Mouse (Mus musculus) heart, embryonic 13.5 days (tissue): ENCODE data around the gene Ing5. TPM values are rescaled to one million over a fixed set of nuclear protein-coding genes. Genes with fewer than 3 reads are reported as not detected.

ENCODE experiments used
- ATAC-seq: fragments of 200-750 bp; cut with Nextera tagmentation; 2 replicates; pipeline ENCODE4 v1.8.0; 2017; ENCODE audit warnings: moderate TSS enrichment; ENCODE audit not compliant: insufficient number of reproducible peaks, low FRiP score, low TSS enrichment; ENCODE audit errors: extremely low read depth
- H3K27ac ChIP-seq: fragments of 300-500 bp; sonication (generic); replicated peaks from 2 replicates; pipeline ENCODE4 v1.5.1; 2015; ENCODE audit warnings: moderate library complexity, mild to moderate bottlenecking, inconsistent platforms
- H3K27me3 ChIP-seq: fragments of 300-500 bp; sonication (generic); replicated peaks from 2 replicates; pipeline ENCODE4 v1.6.1; 2015; ENCODE audit warnings: mild to moderate bottlenecking, inconsistent platforms
- H3K36me3 ChIP-seq: fragments of 300-500 bp; sonication (generic); 2 replicates; pipeline ENCODE4 v1.6.1; 2015; ENCODE audit warnings: mild to moderate bottlenecking, inconsistent platforms
- H3K4me1 ChIP-seq: fragments of 300-500 bp; sonication (generic); 2 replicates; pipeline ENCODE4 v1.6.1; 2015; ENCODE audit warnings: inconsistent platforms
- H3K4me2 ChIP-seq: fragments of 300-500 bp; sonication (generic); 2 replicates; pipeline ENCODE4 v1.6.1; 2015; ENCODE audit warnings: inconsistent platforms, mild to moderate bottlenecking, moderate library complexity
- H3K4me3 ChIP-seq: fragments of 300-500 bp; sonication (generic); 2 replicates; pipeline ENCODE4 v1.5.1; 2015; ENCODE audit warnings: moderate library complexity, mild to moderate bottlenecking, inconsistent platforms
- H3K9ac ChIP-seq: fragments of 300-500 bp; sonication (generic); 2 replicates; pipeline ENCODE4 v1.6.1; 2015; ENCODE audit warnings: inconsistent platforms, mild to moderate bottlenecking, moderate library complexity
- H3K9me3 ChIP-seq: fragments of 300-500 bp; sonication (generic); 2 replicates; pipeline ENCODE4 v1.6.1; 2016; ENCODE audit warnings: inconsistent platforms
- whole genome bisulfite sequencing: fragments of 180-500 bp; shearing (Covaris S2); methylation state at CpG from one replicate; pipeline ENCODE4 v1.1.7; 2015; ENCODE audit warnings: mixed read lengths; 5-methylcytosine and 5-hydroxymethylcytosine counted together
- polyA plus RNA-seq: library from polyadenylated mRNA; unstranded; fragments of >200 nt; fragmentation: Nextera tagmentation; extraction: Ambion mirVana; gene quantifications from 2 replicates; pipeline ENCODE4 v1.2.1, GENCODE M21; 2015

The Ing5 gene
- polyA plus RNA-seq, 1 experiment from 2014 or later = 12.5 TPM

DNA sequence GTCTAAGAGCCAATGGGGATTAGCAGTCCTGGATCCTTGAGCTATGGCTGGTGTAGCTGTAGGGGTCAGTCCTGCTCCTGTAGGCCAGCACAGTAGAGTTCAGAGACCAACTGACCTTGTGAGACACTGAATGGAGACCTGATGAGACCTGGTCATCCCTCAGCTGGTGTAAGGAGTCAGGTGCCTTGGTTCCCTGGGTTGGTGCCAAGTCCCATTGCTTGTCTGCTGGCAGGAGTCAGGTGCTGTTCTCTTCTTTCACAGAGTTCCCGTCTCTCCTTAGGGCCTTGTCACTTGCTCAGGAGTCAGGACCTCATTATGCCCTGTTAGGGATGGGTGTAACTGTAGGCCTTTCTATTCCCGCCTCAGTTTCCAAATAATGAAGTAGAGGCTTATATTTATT lies 16.9 kb upstream of the Ing5 start:
- H3K27ac ChIP-seq = no peak overlapping the region
- H3K9me3 ChIP-seq = no peaks in the 10 kb centered on the region; the same call in 1 of the 2 replicates
- ATAC-seq = no peak
- H3K36me3 ChIP-seq = peaks cover 100% of the 10 kb centered on the region
- 63% methylated on average over 2 of the region's 2 CpGs for WGBS
- H3K9ac ChIP-seq = no peak overlapping the region
- no peak overlapping the region for H3K4me3 ChIP-seq
- H3K4me2 ChIP-seq = no peak overlapping the region
- no peaks in the 10 kb centered on the region for H3K4me1 ChIP-seq
- H3K27me3 ChIP-seq = no peaks in the 10 kb centered on the region

- Histone ChIP-seq H3K4me3 (no peak overlapping the region), H3K4me2 (no peak overlapping the region), H3K9ac (no peak overlapping the region), H3K27ac (no peak overlapping the region), H3K27me3 (no peaks in the 10 kb centered on the region), H3K4me1 (peaks cover 9% of the 10 kb centered on the region), H3K36me3 (peaks cover 98% of the 10 kb centered on the region), H3K9me3 (no peaks in the 10 kb centered on the region; the same call in 1 of the 2 replicates)
- no peak for ATAC-seq
- 92% methylated on average over 8 of the region's 8 CpGs for WGBS
Measured at GRCm38 (mm10) chr1:93794526-93794925, 9.2 kb upstream of the Ing5 start.

DNA sequence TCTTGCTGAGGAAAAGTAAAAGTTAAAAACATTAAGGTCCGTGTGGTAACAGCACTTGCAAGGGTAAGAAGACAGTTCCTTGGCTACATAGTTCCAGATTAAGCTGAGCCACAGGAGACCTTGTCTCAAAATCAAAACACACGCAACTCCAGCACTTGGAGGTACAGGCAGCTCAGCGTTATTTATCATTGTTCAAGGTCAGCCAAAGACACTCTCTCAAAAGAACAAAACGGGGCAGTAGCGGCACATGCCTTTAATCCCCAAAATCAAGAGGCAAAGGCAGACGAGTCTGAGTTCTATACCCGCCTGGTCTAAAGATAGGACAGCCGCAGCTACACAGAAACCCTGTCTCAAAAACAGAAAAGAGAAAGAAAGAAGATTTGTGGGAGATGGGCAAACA lies 7.9 kb upstream of the Ing5 start:
- 56% methylated on average over 8 of the region's 8 CpGs for WGBS
- peak overlapping the region; percentile 22; the same call in 1 of the 2 replicates for H3K4me2 ChIP-seq
- no peaks in the 10 kb centered on the region; the same call in 1 of the 2 replicates for H3K9me3 ChIP-seq
- peak overlapping the region; percentile 17; the same call in 1 of the 2 replicates for H3K9ac ChIP-seq
- H3K27ac ChIP-seq = no peak overlapping the region
- H3K4me3 ChIP-seq = no peak overlapping the region
- no peak for ATAC-seq
- H3K4me1 ChIP-seq = peaks cover 12% of the 10 kb centered on the region
- H3K27me3 ChIP-seq = no peaks in the 10 kb centered on the region
- H3K36me3 ChIP-seq = peaks cover 96% of the 10 kb centered on the region

DNA sequence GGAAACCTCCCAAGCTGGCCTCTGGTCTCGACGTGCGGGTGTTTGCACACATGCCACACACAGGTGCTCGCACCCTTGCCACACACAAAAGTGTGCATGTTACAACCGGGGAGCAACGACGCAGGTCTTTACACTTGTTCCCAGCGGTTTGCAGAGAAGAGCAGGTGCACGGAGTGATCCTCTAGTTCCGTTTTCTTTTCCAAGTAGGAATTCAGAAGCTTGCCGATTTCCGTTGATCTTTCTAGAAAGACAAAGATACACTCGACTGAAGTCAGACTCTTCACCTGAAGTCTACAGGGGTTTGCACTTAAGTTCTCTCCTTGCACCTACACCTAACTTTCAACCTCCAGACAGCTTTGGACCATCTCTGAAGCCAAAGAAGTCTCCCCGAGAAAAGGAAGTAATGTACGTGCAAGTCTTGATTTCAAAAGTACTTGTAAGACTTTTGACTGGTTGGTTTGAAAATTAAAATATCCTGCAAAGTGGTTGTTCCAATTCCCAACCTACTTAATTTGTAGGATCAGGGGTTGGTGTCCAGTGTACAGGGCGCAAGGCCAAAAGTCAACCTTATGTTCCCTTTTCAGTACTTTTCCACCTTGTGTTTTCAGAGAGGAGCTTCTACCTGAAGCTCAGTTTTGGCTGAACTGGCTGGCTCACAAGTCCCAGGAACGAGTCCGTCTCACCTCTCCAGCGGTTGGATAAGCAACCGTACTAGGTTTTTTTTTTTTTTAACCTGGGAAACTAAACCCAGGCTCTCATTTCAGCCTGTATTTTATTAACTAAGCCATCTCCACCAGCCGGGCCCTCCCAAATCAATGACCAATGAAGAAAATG lies 2.9 kb upstream of the Ing5 start:
- peak overlapping the region; percentile 73 for H3K4me3 ChIP-seq
- no peaks in the 10 kb centered on the region for H3K9me3 ChIP-seq
- H3K4me2 ChIP-seq = peak overlapping the region; percentile 92
- H3K4me1 ChIP-seq = peaks cover 40% of the 10 kb centered on the region
- ATAC-seq = no peak
- H3K9ac ChIP-seq = peak overlapping the region; percentile 86
- no peaks in the 10 kb centered on the region for H3K27me3 ChIP-seq
- peaks cover 47% of the 10 kb centered on the region for H3K36me3 ChIP-seq
- peak overlapping the region; percentile 90 for H3K27ac ChIP-seq
- WGBS = 70% methylated on average over 21 of the region's 21 CpGs

DNA sequence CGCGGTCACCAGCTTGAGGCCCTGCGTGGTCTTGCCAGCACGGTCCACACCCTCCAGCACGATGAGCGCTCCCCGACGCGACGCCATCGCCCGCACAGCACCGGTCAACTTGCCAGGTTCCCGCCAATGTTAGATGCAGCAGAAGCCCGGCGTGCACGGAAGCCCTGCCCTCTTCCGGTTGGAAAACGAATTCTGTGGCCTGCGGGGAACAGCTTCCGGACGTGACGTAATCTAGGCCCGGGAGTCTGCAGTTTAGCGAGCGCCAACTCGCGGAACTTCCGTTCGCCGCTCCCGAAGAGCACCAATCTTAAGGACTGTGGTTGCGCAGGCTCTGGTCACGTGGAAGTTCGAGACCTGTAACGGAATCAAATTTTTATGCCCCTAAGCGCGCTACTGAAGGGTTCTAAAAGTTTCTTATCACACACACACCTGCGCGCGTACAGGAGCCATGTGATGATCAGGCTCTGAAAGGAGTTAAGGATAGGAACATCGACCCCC lies 2.0 kb upstream of the Ing5 start, which contains the start of gene Dtymk:
Gene Dtymk (minus strand): TSS at position 194 of the 498 bp plus-strand sequence.
- Histone ChIP-seq H3K4me1 (peaks cover 37% of the 10 kb centered on the region), H3K4me2 (peak within 1 kb of the TSS; percentile 92), H3K36me3 (peaks cover 49% of the 10 kb centered on the region), H3K4me3 (peak within 1 kb of the TSS; percentile 73), H3K9me3 (no peaks in the 10 kb centered on the region), H3K27ac (peak within 1 kb of the TSS; percentile 98), H3K9ac (peak within 1 kb of the TSS; percentile 86), H3K27me3 (no peaks in the 10 kb centered on the region)
- WGBS = under 1% methylated on average over 42 of the region's 42 CpGs
- peak; percentile 48 for ATAC-seq

- Histone ChIP-seq H3K9ac (peak overlapping the region; percentile 85), H3K27ac (peak overlapping the region; percentile 98), H3K4me2 (peak overlapping the region; percentile 92), H3K4me1 (peaks cover 37% of the 10 kb centered on the region), H3K4me3 (peak overlapping the region; percentile 73), H3K27me3 (no peaks in the 10 kb centered on the region), H3K9me3 (no peaks in the 10 kb centered on the region), H3K36me3 (peaks cover 47% of the 10 kb centered on the region)
- 78% methylated on average over 5 of the region's 5 CpGs for WGBS
- no peak for ATAC-seq
Measured at GRCm38 (mm10) chr1:93802771-93803170, 994 bp upstream of the Ing5 start.

DNA sequence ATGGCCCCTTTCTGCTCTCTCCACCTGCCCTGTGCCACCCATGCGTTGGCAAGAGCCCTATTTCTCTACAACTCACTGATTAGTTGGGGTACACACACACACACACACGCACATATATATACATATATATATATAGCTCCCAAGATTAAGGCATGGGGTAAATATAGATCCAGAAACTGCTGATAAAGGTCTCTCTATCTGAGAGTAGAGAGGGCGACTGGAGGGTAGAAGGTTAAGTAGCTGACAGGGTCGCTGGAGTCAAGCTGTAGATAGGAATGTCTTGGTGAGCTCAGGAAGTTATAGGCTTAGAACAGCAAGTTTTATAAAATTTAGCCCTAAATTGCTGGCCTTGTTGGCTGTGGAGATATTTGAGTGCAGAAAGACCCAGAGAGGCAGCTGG lies 1.1 kb downstream of the Ing5 start:
- WGBS = 41% methylated on average over 4 of the region's 4 CpGs
- H3K36me3 ChIP-seq = peaks cover 46% of the 10 kb centered on the region
- no peak for ATAC-seq
- H3K4me2 ChIP-seq = peak overlapping the region; percentile 92
- peak overlapping the region; percentile 98 for H3K27ac ChIP-seq
- peak overlapping the region; percentile 73 for H3K4me3 ChIP-seq
- no peaks in the 10 kb centered on the region for H3K9me3 ChIP-seq
- peak overlapping the region; percentile 94 for H3K9ac ChIP-seq
- H3K4me1 ChIP-seq = peaks cover 37% of the 10 kb centered on the region
- no peaks in the 10 kb centered on the region for H3K27me3 ChIP-seq

GRCm38 (mm10) chr1:93805221-93805951 lies 1.6 kb downstream of the Ing5 start:
- Histone ChIP-seq H3K4me2 (peak overlapping the region; percentile 92), H3K27me3 (no peaks in the 10 kb centered on the region), H3K27ac (peak overlapping the region; percentile 98), H3K4me1 (peaks cover 37% of the 10 kb centered on the region), H3K9me3 (no peaks in the 10 kb centered on the region), H3K36me3 (peaks cover 45% of the 10 kb centered on the region), H3K4me3 (peak overlapping the region; percentile 73; the same call in 1 of the 2 replicates), H3K9ac (peak overlapping the region; percentile 94)
- no peak for ATAC-seq
- 44% methylated on average over 5 of the region's 5 CpGs for WGBS

DNA sequence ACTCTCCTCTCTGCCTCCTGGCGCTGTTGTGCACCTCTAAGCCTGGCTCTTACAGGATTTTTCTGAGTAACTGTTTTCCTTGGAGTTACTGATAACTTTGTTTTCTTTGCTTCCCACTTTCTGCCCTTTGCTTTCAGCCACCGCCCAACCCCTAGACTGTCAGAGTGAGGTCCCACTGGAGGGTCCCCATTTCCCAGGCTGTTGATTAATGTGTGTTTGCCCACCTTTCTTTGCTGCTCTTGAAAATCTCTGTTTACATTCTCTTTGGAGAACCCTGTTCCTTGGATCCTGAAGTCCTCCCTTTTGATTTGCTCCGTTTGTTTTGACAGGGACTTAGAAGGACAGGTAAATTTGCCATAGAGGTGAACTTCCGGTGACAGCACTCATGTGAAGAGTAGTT lies 5.1 kb downstream of the Ing5 start:
- Histone ChIP-seq H3K4me3 (no peak overlapping the region), H3K9me3 (no peaks in the 10 kb centered on the region), H3K4me1 (peaks cover 16% of the 10 kb centered on the region), H3K36me3 (peaks cover 76% of the 10 kb centered on the region), H3K4me2 (no peak overlapping the region), H3K27ac (no peak overlapping the region), H3K9ac (no peak overlapping the region), H3K27me3 (no peaks in the 10 kb centered on the region)
- ATAC-seq = no peak
- 88% methylated on average over 4 of the region's 4 CpGs for WGBS

DNA sequence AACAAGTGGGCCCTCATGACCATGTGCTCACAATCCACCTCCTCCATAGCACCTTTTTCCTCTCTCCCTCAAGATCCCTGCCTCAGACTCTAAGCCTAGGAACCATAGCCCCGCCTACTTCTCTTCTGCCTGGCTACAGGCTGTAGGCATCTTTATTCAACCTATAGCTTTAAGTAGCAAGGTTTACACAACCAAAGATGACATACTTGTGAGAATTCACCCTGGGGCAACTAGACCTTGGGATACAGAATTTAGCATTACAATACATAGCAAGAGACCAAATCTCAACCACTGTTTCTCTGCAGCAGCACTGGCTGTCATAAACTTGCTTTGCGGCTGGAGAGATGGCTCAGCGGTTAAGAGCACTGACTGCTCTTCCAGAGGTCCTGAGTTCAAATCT lies 6.2 kb downstream of the Ing5 start:
- Histone ChIP-seq H3K4me3 (no peak overlapping the region), H3K27ac (no peak overlapping the region), H3K36me3 (peaks cover 88% of the 10 kb centered on the region), H3K4me1 (peaks cover 9% of the 10 kb centered on the region), H3K9me3 (no peaks in the 10 kb centered on the region), H3K4me2 (no peak overlapping the region), H3K9ac (no peak overlapping the region), H3K27me3 (no peaks in the 10 kb centered on the region)
- WGBS = 94% methylated on average over 3 of the region's 3 CpGs
- ATAC-seq = no peak

GRCm38 (mm10) chr1:93811495-93812039 lies 7.8 kb downstream of the Ing5 start:
- Histone ChIP-seq H3K27ac (no peak overlapping the region), H3K4me1 (no peaks in the 10 kb centered on the region), H3K36me3 (peaks cover 95% of the 10 kb centered on the region), H3K4me3 (no peak overlapping the region), H3K27me3 (no peaks in the 10 kb centered on the region), H3K9ac (no peak overlapping the region), H3K9me3 (no peaks in the 10 kb centered on the region), H3K4me2 (no peak overlapping the region)
- ATAC-seq = no peak
- WGBS = 75% methylated on average over 8 of the region's 8 CpGs
